Mouse (Mus musculus) kidney, embryonic 14.5 days (tissue): ENCODE measurements around the gene Slc25a54. TPM values are rescaled to one million over a fixed set of nuclear protein-coding genes. Genes with fewer than 3 reads are reported as not detected.

ENCODE experiments used
- microRNA-seq: library from miRNA; unstranded; fragments of <30 nt; microRNA quantifications from one replicate; pipeline ENCODE4, GENCODE M21; 2016
- polyA plus RNA-seq: library from polyadenylated mRNA; unstranded; fragments of >200 nt; fragmentation: Nextera tagmentation; extraction: Ambion mirVana; gene quantifications from 2 replicates; pipeline ENCODE4 v1.2.1, GENCODE M21; 2014

Slc25a54 gene
- polyA plus RNA-seq, 1 experiment from 2014 or later = not detected

Small RNA genes within 50 kb of the gene (microRNA-seq; reads per million reads assigned to microRNA genes)
- gene Gm44384 = not detected

Other genes starting within 250 kb of the Slc25a54 start
- gene Stxbp3, start 239.9 kb upstream of the Slc25a54 start, polyA plus RNA-seq = 27.5 and 32.1 TPM in 2 replicates
- gene Fndc7, start 190.5 kb upstream of the Slc25a54 start, polyA plus RNA-seq = not detected in 2 replicates
- 58.3 and 73.7 TPM in 2 replicates for gene Prpf38b, start 168.7 kb upstream of the Slc25a54 start, polyA plus RNA-seq
- 0.43 and 0.51 TPM in 2 replicates for gene Henmt1, start 140.6 kb upstream of the Slc25a54 start, polyA plus RNA-seq
- not detected in 2 replicates for gene Gm9857, start 140.0 kb upstream of the Slc25a54 start, polyA plus RNA-seq
- gene Fam102b, start 52.9 kb upstream of the Slc25a54 start, polyA plus RNA-seq = 6.1 and 6.3 TPM in 2 replicates
- 17.6 and 25.1 TPM in 2 replicates for gene Slc25a24, start 42.7 kb downstream of the Slc25a54 start, polyA plus RNA-seq